Mouse (Mus musculus) embryonic facial prominence, embryonic 11.5 days (tissue): ENCODE results near the gene Epb41l1. TPM values are rescaled to one million over a fixed set of nuclear protein-coding genes. Genes with fewer than 3 reads are reported as not detected.

Experiments
- ATAC-seq: fragments of 200-750 bp; cut with Nextera tagmentation; replicated peaks from 2 replicates; pipeline ENCODE4 v1.8.0; 2017; ENCODE audit warnings: low read depth; ENCODE audit not compliant: insufficient number of reproducible peaks, low FRiP score, low TSS enrichment
- DNase-seq: peaks from one replicate; pipeline ENCODE4 v3.0.0-alpha.2; 2015; ENCODE audit warnings: low spot score
- H3K27ac ChIP-seq: fragments of 300-500 bp; sonication (generic); replicated peaks from 2 replicates; pipeline ENCODE4 v1.5.1; 2014; ENCODE audit warnings: mild to moderate bottlenecking, low read depth, low read length, control low read depth
- H3K27me3 ChIP-seq: fragments of 300-500 bp; sonication (generic); 2 replicates; pipeline ENCODE4 v1.6.1; 2014; ENCODE audit warnings: mild to moderate bottlenecking, low read length, moderate library complexity, mixed read lengths; ENCODE audit not compliant: control insufficient read depth, insufficient read depth
- H3K36me3 ChIP-seq: fragments of 300-500 bp; sonication (generic); replicated peaks from 2 replicates; pipeline ENCODE4 v1.6.1; 2014; ENCODE audit warnings: low read depth, mild to moderate bottlenecking, low read length, moderate library complexity, mixed read lengths; ENCODE audit not compliant: control insufficient read depth, insufficient read depth
- H3K4me1 ChIP-seq: fragments of 300-500 bp; sonication (generic); 2 replicates; pipeline ENCODE4 v1.6.1; 2014; ENCODE audit warnings: low read length, mixed read lengths; ENCODE audit not compliant: control insufficient read depth, insufficient read depth
- H3K4me2 ChIP-seq: fragments of 300-500 bp; sonication (generic); 2 replicates; pipeline ENCODE4 v1.6.1; 2014; ENCODE audit warnings: low read depth, mild to moderate bottlenecking, control low read depth, low read length, moderate library complexity
- H3K4me3 ChIP-seq: fragments of 300-500 bp; sonication (generic); 2 replicates; pipeline ENCODE4 v1.5.1; 2014; ENCODE audit warnings: low read depth, low read length, control low read depth
- H3K9ac ChIP-seq: fragments of 300-500 bp; sonication (generic); replicated peaks from 2 replicates; pipeline ENCODE4 v1.6.1; 2014; ENCODE audit warnings: mild to moderate bottlenecking, control low read depth, low read length
- H3K9me3 ChIP-seq: fragments of 300-500 bp; sonication (generic); replicated peaks from 2 replicates; pipeline ENCODE4 v1.6.1; 2016; ENCODE audit warnings: mild to moderate bottlenecking, low read length, inconsistent platforms, mixed read lengths; ENCODE audit not compliant: control insufficient read depth
- whole genome bisulfite sequencing: fragments of 180-500 bp; shearing (Covaris S2); extraction: QIAGEN DNeasy Blood & Tissue Kit; methylation state at CpG from one replicate; pipeline ENCODE4 v1.1.7; 2014; 5-methylcytosine and 5-hydroxymethylcytosine counted together
- polyA plus RNA-seq: library from polyadenylated mRNA; unstranded; fragments of >200 nt; fragmentation: Nextera tagmentation; extraction: Ambion mirVana; gene quantifications from 2 replicates; pipeline ENCODE4 v1.2.1, GENCODE M21; 2014

The Epb41l1 gene
- polyA plus RNA-seq, 1 experiment from 2014 or later = 3.3 TPM

GRCm38 (mm10) chr2:156494465-156494864, 73.8 kb downstream of the Epb41l1 start:
- Histone ChIP-seq H3K27me3 (no peaks in the 10 kb centered on the region), H3K4me2 (no peak overlapping the region), H3K9ac (no peak overlapping the region), H3K36me3 (no peaks in the 10 kb centered on the region), H3K4me3 (no peak overlapping the region), H3K4me1 (0 out of 2 replicates have a peak, but pooled peaks cover 3% of the 10 kb centered on the region), H3K9me3 (no peaks in the 10 kb centered on the region), H3K27ac (no peak overlapping the region)
- DNase-seq = no peak
- 77% methylated on average over 9 of the region's 9 CpGs for WGBS
- ATAC-seq = no peak

GRCm38 (mm10) chr2:156494875-156495274, 74.2 kb downstream of the Epb41l1 start:
- Histone ChIP-seq H3K9me3 (no peaks in the 10 kb centered on the region), H3K4me2 (no peak overlapping the region), H3K27me3 (no peaks in the 10 kb centered on the region), H3K27ac (no peak overlapping the region), H3K4me1 (0 out of 2 replicates have a peak, but pooled peaks cover 3% of the 10 kb centered on the region), H3K4me3 (no peak overlapping the region), H3K9ac (no peak overlapping the region), H3K36me3 (no peaks in the 10 kb centered on the region)
- ATAC-seq = 0 out of 2 replicates have a peak, but pooled peaks have one; percentile 17
- DNase-seq = no peak
- WGBS = 93% methylated on average over 12 of the region's 12 CpGs

GRCm38 (mm10) chr2:156496816-156497566, 76.3 kb downstream of the Epb41l1 start:
- no peak overlapping the region for H3K27ac ChIP-seq
- no peak overlapping the region for H3K9ac ChIP-seq
- 0 out of 2 replicates have a peak, but pooled peaks cover 3% of the 10 kb centered on the region for H3K4me1 ChIP-seq
- 72% methylated on average over 5 of the region's 5 CpGs for WGBS
- no peaks in the 10 kb centered on the region for H3K27me3 ChIP-seq
- H3K4me2 ChIP-seq = no peak overlapping the region
- ATAC-seq (no peak), DNase-seq (no peak)
- H3K36me3 ChIP-seq = no peaks in the 10 kb centered on the region
- no peaks in the 10 kb centered on the region for H3K9me3 ChIP-seq
- no peak overlapping the region for H3K4me3 ChIP-seq

- no peak overlapping the region for H3K4me2 ChIP-seq
- H3K9ac ChIP-seq = no peak overlapping the region
- ATAC-seq (no peak), DNase-seq (peak; percentile 76)
- WGBS = 49% methylated on average over 5 of the region's 5 CpGs
- no peak overlapping the region for H3K27ac ChIP-seq
- H3K27me3 ChIP-seq = no peaks in the 10 kb centered on the region
- no peaks in the 10 kb centered on the region for H3K9me3 ChIP-seq
- H3K4me3 ChIP-seq = no peak overlapping the region
- H3K36me3 ChIP-seq = no peaks in the 10 kb centered on the region
- 0 out of 2 replicates have a peak, but pooled peaks cover 3% of the 10 kb centered on the region for H3K4me1 ChIP-seq
Observed at GRCm38 (mm10) chr2:156497915-156498314, 77.2 kb downstream of the Epb41l1 start.

GRCm38 (mm10) chr2:156501025-156501424, 80.3 kb downstream of the Epb41l1 start:
- WGBS = 97% methylated on average over 1 of the region's 1 CpGs
- Histone ChIP-seq H3K9me3 (no peaks in the 10 kb centered on the region), H3K27me3 (no peaks in the 10 kb centered on the region), H3K9ac (no peak overlapping the region), H3K36me3 (no peaks in the 10 kb centered on the region), H3K27ac (no peak overlapping the region), H3K4me2 (no peak overlapping the region), H3K4me3 (no peak overlapping the region), H3K4me1 (no peaks in the 10 kb centered on the region)
- DNase-seq = no peak
- ATAC-seq = no peak

GRCm38 (mm10) chr2:156505533-156505932, 84.8 kb downstream of the Epb41l1 start:
- DNase-seq (no peak), ATAC-seq (no peak)
- Histone ChIP-seq H3K9me3 (no peaks in the 10 kb centered on the region), H3K4me3 (no peak overlapping the region), H3K4me1 (no peaks in the 10 kb centered on the region), H3K27ac (no peak overlapping the region), H3K4me2 (no peak overlapping the region), H3K36me3 (no peaks in the 10 kb centered on the region), H3K9ac (no peak overlapping the region), H3K27me3 (no peaks in the 10 kb centered on the region)
- 92% methylated on average over 13 of the region's 13 CpGs for WGBS

- Histone ChIP-seq H3K4me2 (no peak overlapping the region), H3K27ac (no peak overlapping the region), H3K9me3 (no peaks in the 10 kb centered on the region), H3K4me3 (no peak overlapping the region), H3K4me1 (no peaks in the 10 kb centered on the region), H3K27me3 (no peaks in the 10 kb centered on the region), H3K36me3 (0 out of 2 replicates have a peak, but pooled peaks cover 2% of the 10 kb centered on the region), H3K9ac (no peak overlapping the region)
- 77% methylated on average over 7 of the region's 7 CpGs for WGBS
- ATAC-seq (no peak), DNase-seq (no peak)
Observed at GRCm38 (mm10) chr2:156512028-156512427, 91.3 kb downstream of the Epb41l1 start.

GRCm38 (mm10) chr2:156512561-156512960, 91.9 kb downstream of the Epb41l1 start:
- Histone ChIP-seq H3K4me1 (no peaks in the 10 kb centered on the region), H3K27ac (no peak overlapping the region), H3K9me3 (no peaks in the 10 kb centered on the region), H3K36me3 (0 out of 2 replicates have a peak, but pooled peaks cover 2% of the 10 kb centered on the region), H3K4me2 (no peak overlapping the region), H3K4me3 (no peak overlapping the region), H3K27me3 (no peaks in the 10 kb centered on the region), H3K9ac (no peak overlapping the region)
- ATAC-seq = no peak
- no peak for DNase-seq
- WGBS = 65% methylated on average over 5 of the region's 6 CpGs
